Comparison of ENCODE assay signal across 21 mouse cellular contexts in genomic region chr7:137866880-137867279, GRCm38 (mm10).
DNase-seq lines count a peak whose midpoint lies in the region; ATAC-seq and TF ChIP-seq lines count a peak whose summit lies in the region.
"Had no signal": no experiment of that assay in that cellular context is flagged by ENCODE, and none has a peak within 500 bp of the region (broad histone marks: within the 10 kb centered on the region; RNA-seq: fewer than 3 reads in every experiment).

No protein-coding gene starts in this region.

- no peak overlapping the region for H3K9ac ChIP-seq in kidney, embryonic 14.5 days (ENCODE audit: low read depth, low read length)
- H3K9ac ChIP-seq: heart, embryonic 15.5 days; hindbrain, embryonic 15.5 days had no signal

- no peaks in the 10 kb centered on the region for H3K36me3 ChIP-seq in kidney, embryonic 14.5 days (ENCODE audit: control insufficient read depth, insufficient read depth, low read length)
- H3K36me3 ChIP-seq: heart, embryonic 15.5 days; hindbrain, embryonic 10.5 days; hindbrain, embryonic 15.5 days had no signal

- no peak overlapping the region for H3K4me3 ChIP-seq in kidney, embryonic 14.5 days (ENCODE audit: low read length)
- no peak overlapping the region for H3K4me3 ChIP-seq in gastrocnemius, adult 2 months
- H3K4me3 ChIP-seq: heart, adult 2 months; heart, embryonic 15.5 days; hindbrain, embryonic 10.5 days; hindbrain, embryonic 15.5 days had no signal

- H3K27ac ChIP-seq in kidney, embryonic 14.5 days (ENCODE audit: low read depth, low read length) = no peak overlapping the region
- no peak overlapping the region for H3K27ac ChIP-seq in gastrocnemius, adult 2 months
- H3K27ac ChIP-seq: heart, adult 2 months; heart, embryonic 15.5 days; hindbrain, embryonic 10.5 days; hindbrain, embryonic 15.5 days had no signal

- TF ChIP-seq CTCF in gastrocnemius, adult 2 months (IDR thresholded peaks at IDR 0.05) = no peak

- H3K4me2 ChIP-seq in kidney, embryonic 14.5 days (replicated peaks; ENCODE audit: low read depth, low read length) = no peak overlapping the region
- H3K4me2 ChIP-seq: heart, embryonic 11.5 days; heart, embryonic 15.5 days; hindbrain, embryonic 15.5 days had no signal

- peak; percentile 70 for DNase-seq in heart, adult 11 months
- no peak for DNase-seq in heart, postnatal 4 days
- DNase-seq in kidney, postnatal 10 days = peak; percentile 52
- peak; percentile 18 to 52 for DNase-seq in kidney, postnatal 4 days
- no peak for DNase-seq in gastrocnemius, adult 2 months
- DNase-seq in layer of hippocampus, postnatal 14 days (ENCODE audit: low spot score in 2 of 2) = no peak
- no peak for DNase-seq in layer of hippocampus, adult 9-10 months (ENCODE audit: low spot score)
- DNase-seq: adrenal gland, postnatal 10 days; cerebellum, adult 11-12 months; cerebellum, adult 9-10 months; cerebellum, postnatal 25 days; gastrocnemius, postnatal 10 days; heart, adult 2 months; heart, postnatal 14 days had no signal

- H3K4me1 ChIP-seq in kidney, embryonic 14.5 days (ENCODE audit: control insufficient read depth, insufficient read depth, low read length) = no peaks in the 10 kb centered on the region
- H3K4me1 ChIP-seq: heart, embryonic 15.5 days had no signal

- H3K9me3 ChIP-seq in kidney, embryonic 14.5 days (ENCODE audit: control insufficient read depth, low read length) = no peaks in the 10 kb centered on the region
- H3K9me3 ChIP-seq: heart, embryonic 15.5 days; hindbrain, embryonic 10.5 days; hindbrain, embryonic 15.5 days had no signal

- H3K27me3 ChIP-seq in kidney, embryonic 14.5 days (ENCODE audit: control insufficient read depth, insufficient read depth, low read length) = no peaks in the 10 kb centered on the region
- H3K27me3 ChIP-seq: heart, embryonic 15.5 days; hindbrain, embryonic 15.5 days had no signal

- WGBS in kidney, embryonic 14.5 days = 60% methylated on average over 6 of the region's 6 CpGs

- peak; percentile 50; the same call in 1 of the 2 replicates for ATAC-seq in kidney, embryonic 14.5 days (ENCODE audit: low FRiP score, low TSS enrichment)
- ATAC-seq: CD4-positive, CD25-positive, alpha-beta regulatory T cell, adult 4 months; forebrain, embryonic 14.5 days had no signal

- intact Hi-C loops in gastrocnemius, adult 2 months (cut with DNase I) = no loop called here

Comparison
In these comparisons a context has a peak if more than half of its experiments do, and no peak if none do; other contexts are left out.
1. DNase-seq: peak in heart, adult 11 months (single experiment), kidney, postnatal 10 days (single experiment) and kidney, postnatal 4 days (2 of 2); none in heart, postnatal 4 days (single experiment), gastrocnemius, adult 2 months (single experiment), layer of hippocampus, postnatal 14 days (0 of 2) and layer of hippocampus, adult 9-10 months (single experiment).